Mouse (Mus musculus): ENCODE data around the gene Ccdc86.

DNA sequence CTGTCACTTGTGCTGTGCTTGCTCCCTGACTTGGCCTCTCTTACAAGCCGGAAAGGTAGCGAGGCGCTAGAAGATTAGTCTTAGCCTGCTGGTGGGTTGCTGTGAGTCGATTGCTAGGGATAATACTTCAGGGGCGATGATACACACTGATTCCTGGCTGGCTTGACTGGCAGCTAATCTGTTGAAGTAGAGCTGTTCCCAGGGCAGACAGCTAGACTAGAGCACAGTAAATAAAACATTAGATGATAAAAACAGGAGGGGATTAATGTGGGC is 43.4 kb downstream of the Ccdc86 start:
- TF ChIP-seq CTCF (IDR thresholded peaks at IDR 0.05; ENCODE audit: low read depth, low read length) (no peak), POLR2A (IDR thresholded peaks at IDR 0.05; ENCODE audit: extremely low read depth, insufficient read depth, low read length) (no peak)
